ENCODE assay signal across 16 mouse cellular contexts in the genomic region with DNA sequence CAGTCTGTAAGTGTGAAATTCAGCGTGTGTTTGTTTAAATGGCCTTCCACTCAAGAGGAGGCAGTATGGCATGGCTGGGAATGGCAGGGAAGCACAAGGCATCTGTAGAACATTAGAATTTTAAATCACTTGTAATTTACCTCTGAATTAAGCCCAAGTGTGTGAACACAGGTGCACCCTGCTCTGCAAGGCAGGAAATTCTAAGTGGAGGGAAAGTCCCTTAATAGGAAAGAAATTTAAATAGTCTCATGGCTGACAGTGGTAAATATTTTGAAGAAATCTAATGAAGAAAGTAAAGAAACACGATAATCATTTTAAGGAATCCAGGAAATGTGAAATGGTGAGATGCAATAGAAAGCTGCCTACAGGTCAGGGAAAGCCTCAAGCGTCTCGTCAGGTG.
"Had no signal": no experiment of that assay in that cellular context is flagged by ENCODE, and none has a peak within 500 bp of the region (broad histone marks: within the 10 kb centered on the region; RNA-seq: fewer than 3 reads in every experiment).

No protein-coding gene starts in this region.

- H3K4me3 ChIP-seq: layer of hippocampus, adult 2 months; limb, embryonic 12.5 days; liver, embryonic 13.5 days; midbrain, embryonic 15.5 days; neural tube, embryonic 12.5 days; stomach, embryonic 15.5 days had no signal

- H3K27me3 ChIP-seq: limb, embryonic 12.5 days; liver, embryonic 13.5 days; midbrain, embryonic 15.5 days; neural tube, embryonic 12.5 days; stomach, embryonic 15.5 days had no signal

- ATAC-seq: liver, postnatal 0 days; midbrain, embryonic 15.5 days had no signal

- H3K27ac ChIP-seq: limb, embryonic 12.5 days; liver, embryonic 13.5 days; midbrain, embryonic 15.5 days; neural tube, embryonic 12.5 days; stomach, embryonic 15.5 days had no signal

- H3K36me3 ChIP-seq: limb, embryonic 12.5 days; liver, embryonic 13.5 days; midbrain, embryonic 15.5 days; neural tube, embryonic 12.5 days; stomach, embryonic 15.5 days had no signal

- DNase-seq: kidney, adult 18-20 months; kidney, postnatal 10 days; kidney, postnatal 4 days; liver; liver, embryonic 13.5 days; liver, postnatal 0 days; lung, postnatal 36 days; retina, postnatal 1 day; right cerebral cortex, postnatal 4 days; thymus, adult 2 months; thymus, postnatal 25 days had no signal

- H3K4me1 ChIP-seq: liver, embryonic 13.5 days; midbrain, embryonic 15.5 days; neural tube, embryonic 12.5 days; stomach, embryonic 15.5 days had no signal
